Mouse (Mus musculus) midbrain, embryonic 11.5 days (tissue): ENCODE measurements around the gene Ogdh. TPM values are rescaled to one million over a fixed set of nuclear protein-coding genes. Genes with fewer than 3 reads are reported as not detected.

ENCODE experiments used
- ATAC-seq: fragments of 200-750 bp; cut with Nextera tagmentation; 2 replicates; pipeline ENCODE4 v1.8.0; 2017; ENCODE audit warnings: moderate TSS enrichment, moderate library complexity; ENCODE audit not compliant: low FRiP score
- DNase-seq: peaks from one replicate; pipeline ENCODE4 v3.0.0; 2015; ENCODE audit warnings: low spot score; ENCODE audit errors: missing footprints
- H3K27ac ChIP-seq: fragments of 300-500 bp; sonication (generic); 2 replicates; pipeline ENCODE4 v1.5.1; 2014; ENCODE audit warnings: low read depth, low read length
- H3K27me3 ChIP-seq: fragments of 300-500 bp; sonication (generic); 2 replicates; pipeline ENCODE4 v1.6.1; 2014; ENCODE audit warnings: mild to moderate bottlenecking, low read length, moderate library complexity, mixed read lengths; ENCODE audit not compliant: control insufficient read depth, insufficient read depth
- H3K36me3 ChIP-seq: fragments of 300-500 bp; sonication (generic); 2 replicates; pipeline ENCODE4 v1.6.1; 2014; ENCODE audit warnings: mild to moderate bottlenecking, low read length, moderate library complexity, mixed read lengths; ENCODE audit not compliant: control insufficient read depth, insufficient read depth
- H3K4me1 ChIP-seq: fragments of 300-500 bp; sonication (generic); 2 replicates; pipeline ENCODE4 v1.6.1; 2014; ENCODE audit warnings: low read length; ENCODE audit not compliant: control insufficient read depth, insufficient read depth
- H3K4me2 ChIP-seq: fragments of 300-500 bp; sonication (generic); 2 replicates; pipeline ENCODE4 v1.6.1; 2014; ENCODE audit warnings: mild to moderate bottlenecking, moderate library complexity
- H3K4me3 ChIP-seq: fragments of 300-500 bp; sonication (generic); 2 replicates; pipeline ENCODE4 v1.5.1; 2014; ENCODE audit warnings: low read depth, low read length
- H3K9ac ChIP-seq: fragments of 300-500 bp; sonication (generic); 2 replicates; pipeline ENCODE4 v1.6.1; 2014; ENCODE audit warnings: low read length
- H3K9me3 ChIP-seq: fragments of 300-500 bp; sonication (generic); 2 replicates; pipeline ENCODE4 v1.6.1; 2016; ENCODE audit warnings: low read length; ENCODE audit not compliant: control insufficient read depth
- WGBS: fragments of 180-500 bp; shearing (Covaris S2); extraction: QIAGEN DNeasy Blood & Tissue Kit; methylation state at CpG from one replicate; pipeline ENCODE4 v1.1.7; 2014; 5-methylcytosine and 5-hydroxymethylcytosine counted together
- polyA plus RNA-seq: library from polyadenylated mRNA; unstranded; fragments of >200 nt; fragmentation: Nextera tagmentation; extraction: Ambion mirVana; gene quantifications from 2 replicates; pipeline ENCODE4 v1.2.1, GENCODE M21; 2014

Ogdh gene
- polyA plus RNA-seq, 1 experiment from 2014 or later = 80.4 TPM

GRCm38 (mm10) chr11:6335321-6335720, 43.9 kb downstream of the Ogdh start:
- WGBS = 91% methylated on average over 7 of the region's 7 CpGs
- no peak for ATAC-seq
- H3K36me3 ChIP-seq = peaks cover 5% of the 10 kb centered on the region; the same call in 1 of the 2 replicates
- no peaks in the 10 kb centered on the region for H3K27me3 ChIP-seq
- no peak overlapping the region for H3K4me2 ChIP-seq
- no peak overlapping the region for H3K27ac ChIP-seq
- DNase-seq = no peak
- no peaks in the 10 kb centered on the region for H3K9me3 ChIP-seq
- no peak overlapping the region for H3K9ac ChIP-seq
- H3K4me3 ChIP-seq = no peak overlapping the region
- H3K4me1 ChIP-seq = no peaks in the 10 kb centered on the region

GRCm38 (mm10) chr11:6336689-6337088, 45.3 kb downstream of the Ogdh start:
- Histone ChIP-seq H3K27me3 (no peaks in the 10 kb centered on the region), H3K9ac (no peak overlapping the region), H3K9me3 (no peaks in the 10 kb centered on the region), H3K36me3 (peaks cover 8% of the 10 kb centered on the region; the same call in 1 of the 2 replicates), H3K4me2 (no peak overlapping the region), H3K27ac (no peak overlapping the region), H3K4me3 (no peak overlapping the region), H3K4me1 (no peaks in the 10 kb centered on the region)
- ATAC-seq (no peak), DNase-seq (no peak)
- WGBS = 86% methylated on average over 4 of the region's 4 CpGs

GRCm38 (mm10) chr11:6345956-6346355, 54.5 kb downstream of the Ogdh start:
- Histone ChIP-seq H3K36me3 (peaks cover 37% of the 10 kb centered on the region), H3K4me3 (no peak overlapping the region), H3K27me3 (no peaks in the 10 kb centered on the region), H3K27ac (no peak overlapping the region), H3K4me1 (no peaks in the 10 kb centered on the region), H3K9ac (no peak overlapping the region), H3K4me2 (no peak overlapping the region), H3K9me3 (no peaks in the 10 kb centered on the region)
- DNase-seq (peak; percentile 82), ATAC-seq (no peak)
- 94% methylated on average over 4 of the region's 4 CpGs for WGBS

- peak; percentile 35 for DNase-seq
- ATAC-seq = no peak
- Histone ChIP-seq H3K4me1 (no peaks in the 10 kb centered on the region), H3K9me3 (no peaks in the 10 kb centered on the region), H3K9ac (no peak overlapping the region), H3K4me2 (no peak overlapping the region), H3K27me3 (no peaks in the 10 kb centered on the region), H3K27ac (no peak overlapping the region), H3K4me3 (no peak overlapping the region), H3K36me3 (peaks cover 40% of the 10 kb centered on the region)
- WGBS = 98% methylated on average over 7 of the region's 7 CpGs
These were observed 55.5 kb downstream of the Ogdh start for GRCm38 (mm10) chr11:6346966-6347365.

GRCm38 (mm10) chr11:6348681-6349200, 57.3 kb downstream of the Ogdh start:
- H3K27ac ChIP-seq = no peak overlapping the region
- 95% methylated on average over 11 of the region's 11 CpGs for WGBS
- H3K4me2 ChIP-seq = no peak overlapping the region
- DNase-seq (peak; percentile 56), ATAC-seq (no peak)
- H3K9ac ChIP-seq = no peak overlapping the region
- no peak overlapping the region for H3K4me3 ChIP-seq
- H3K4me1 ChIP-seq = no peaks in the 10 kb centered on the region
- no peaks in the 10 kb centered on the region for H3K9me3 ChIP-seq
- no peaks in the 10 kb centered on the region for H3K27me3 ChIP-seq
- peaks cover 39% of the 10 kb centered on the region for H3K36me3 ChIP-seq

GRCm38 (mm10) chr11:6349586-6349985, 58.2 kb downstream of the Ogdh start:
- Histone ChIP-seq H3K4me2 (no peak overlapping the region), H3K27ac (no peak overlapping the region), H3K4me3 (no peak overlapping the region), H3K27me3 (no peaks in the 10 kb centered on the region), H3K9ac (no peak overlapping the region), H3K4me1 (no peaks in the 10 kb centered on the region), H3K36me3 (peaks cover 33% of the 10 kb centered on the region), H3K9me3 (no peaks in the 10 kb centered on the region)
- DNase-seq = peak; percentile 26
- no peak for ATAC-seq
- WGBS = 90% methylated on average over 5 of the region's 5 CpGs

GRCm38 (mm10) chr11:6355106-6355505, 63.7 kb downstream of the Ogdh start:
- peak; percentile 65 for DNase-seq
- no peaks in the 10 kb centered on the region for H3K27me3 ChIP-seq
- no peaks in the 10 kb centered on the region for H3K9me3 ChIP-seq
- peaks cover 24% of the 10 kb centered on the region for H3K36me3 ChIP-seq
- WGBS = 98% methylated on average over 4 of the region's 4 CpGs
- no peak for ATAC-seq
- H3K4me2 ChIP-seq = no peak overlapping the region
- no peak overlapping the region for H3K4me3 ChIP-seq
- H3K27ac ChIP-seq = no peak overlapping the region
- H3K4me1 ChIP-seq = no peaks in the 10 kb centered on the region
- H3K9ac ChIP-seq = no peak overlapping the region

- Histone ChIP-seq H3K4me3 (no peak overlapping the region), H3K27me3 (no peaks in the 10 kb centered on the region), H3K9me3 (no peaks in the 10 kb centered on the region), H3K9ac (no peak overlapping the region), H3K4me2 (no peak overlapping the region), H3K36me3 (no peaks in the 10 kb centered on the region), H3K27ac (no peak overlapping the region), H3K4me1 (no peaks in the 10 kb centered on the region)
- DNase-seq = no peak
- ATAC-seq = no peak
- WGBS = 80% methylated on average over 9 of the region's 9 CpGs
These were observed 73.3 kb downstream of the Ogdh start for GRCm38 (mm10) chr11:6364581-6365275.

GRCm38 (mm10) chr11:6365885-6366284, 74.5 kb downstream of the Ogdh start:
- H3K27ac ChIP-seq = no peak overlapping the region
- H3K36me3 ChIP-seq = no peaks in the 10 kb centered on the region
- peak; percentile 94 for DNase-seq
- H3K9ac ChIP-seq = no peak overlapping the region
- H3K9me3 ChIP-seq = no peaks in the 10 kb centered on the region
- ATAC-seq = peak; percentile 73; the same call in 1 of the 2 replicates
- WGBS = 28% methylated on average over 11 of the region's 11 CpGs
- H3K4me1 ChIP-seq = no peaks in the 10 kb centered on the region
- no peak overlapping the region for H3K4me2 ChIP-seq
- no peaks in the 10 kb centered on the region for H3K27me3 ChIP-seq
- no peak overlapping the region for H3K4me3 ChIP-seq
